Mouse (Mus musculus): ENCODE measurements at regions not wholly inside any gene's neighbourhood (a gene's known extent, or its start where the extent isn't known, plus 50 kb on each side); places are given as distances from the start of the nearest gene placed in this dataset.

DNA sequence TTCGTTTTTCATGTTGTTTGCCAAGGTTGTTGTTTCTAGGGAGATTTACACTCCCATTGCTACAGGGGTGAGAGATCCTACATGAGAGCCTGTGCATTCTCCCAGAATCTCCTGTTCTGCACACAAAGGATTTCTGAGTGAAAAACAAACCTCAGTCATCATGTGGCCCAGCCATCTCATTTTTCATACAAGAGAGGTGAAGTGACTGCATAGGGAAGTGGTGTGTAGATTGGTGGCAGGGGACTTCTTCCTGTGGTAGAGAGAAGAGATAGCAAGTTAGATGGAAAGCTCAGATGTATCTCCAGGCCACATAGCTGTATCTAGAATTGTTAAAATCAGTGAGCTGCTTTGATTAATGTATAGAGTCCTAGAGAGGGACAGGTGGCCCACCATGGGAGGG lies 72.9 kb upstream of the Mkln1 start:
- DNase-seq: no peak

DNA sequence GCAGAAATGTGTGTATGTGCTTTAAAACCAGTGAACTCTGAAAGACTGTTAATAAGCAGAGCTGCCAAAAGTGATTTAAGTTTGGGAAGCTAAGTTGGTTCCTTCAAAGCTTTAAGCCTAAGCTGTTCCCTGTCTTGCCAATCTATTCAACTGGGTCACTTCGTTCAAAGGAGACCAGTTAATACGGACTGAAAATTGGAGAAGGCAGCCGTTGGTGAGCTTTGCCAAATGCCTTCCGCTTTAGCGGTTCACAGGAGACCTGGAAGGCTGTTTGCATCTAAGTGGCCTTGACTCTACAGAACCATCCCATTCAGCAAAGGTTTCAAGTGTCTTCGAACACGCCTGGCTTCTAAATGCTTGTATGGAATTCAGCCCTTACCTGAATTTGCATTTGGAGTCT lies 68.2 kb upstream of the Mkln1 start:
- no peak for DNase-seq

DNA sequence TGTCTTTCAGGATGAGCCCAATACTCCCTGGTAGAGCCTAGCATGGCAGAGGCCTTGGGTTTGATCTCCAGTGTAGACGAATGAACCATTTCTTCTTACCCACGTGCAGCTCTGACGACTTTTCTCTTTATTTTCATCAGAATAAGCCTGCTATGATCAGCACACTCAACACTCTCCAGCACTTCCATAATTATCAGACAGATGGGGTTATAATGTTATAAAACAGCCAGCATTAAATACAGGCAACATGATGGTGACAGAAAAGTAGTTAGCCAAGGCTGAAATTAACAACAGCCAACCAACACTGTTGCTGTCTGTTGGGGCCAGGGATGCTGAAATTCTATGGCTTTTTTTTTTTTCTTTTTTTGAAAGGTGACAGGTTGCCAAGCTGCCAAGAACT lies 67.7 kb upstream of the Mkln1 start:
- no peak for DNase-seq

DNA sequence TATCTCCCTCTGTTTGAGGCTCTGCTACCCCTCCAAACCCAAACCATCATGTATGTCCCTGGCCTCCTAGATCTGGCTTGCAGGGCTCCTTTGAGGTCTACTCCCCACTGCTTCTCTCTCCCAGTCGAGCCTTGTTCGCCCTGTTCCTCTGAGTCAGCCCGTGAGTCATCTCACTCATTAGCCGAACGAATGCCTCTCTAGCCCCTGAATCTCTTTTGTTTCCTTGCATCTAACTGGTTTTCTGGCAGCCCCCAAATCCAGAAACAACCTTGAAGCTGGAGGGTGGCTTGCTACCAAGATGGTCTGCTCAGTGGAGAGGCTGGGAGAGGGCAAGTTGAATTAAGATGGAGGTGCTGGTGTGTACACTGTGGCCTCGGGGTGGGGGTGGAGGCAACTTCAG lies 66.3 kb upstream of the Mkln1 start:
- no peak for DNase-seq

DNA sequence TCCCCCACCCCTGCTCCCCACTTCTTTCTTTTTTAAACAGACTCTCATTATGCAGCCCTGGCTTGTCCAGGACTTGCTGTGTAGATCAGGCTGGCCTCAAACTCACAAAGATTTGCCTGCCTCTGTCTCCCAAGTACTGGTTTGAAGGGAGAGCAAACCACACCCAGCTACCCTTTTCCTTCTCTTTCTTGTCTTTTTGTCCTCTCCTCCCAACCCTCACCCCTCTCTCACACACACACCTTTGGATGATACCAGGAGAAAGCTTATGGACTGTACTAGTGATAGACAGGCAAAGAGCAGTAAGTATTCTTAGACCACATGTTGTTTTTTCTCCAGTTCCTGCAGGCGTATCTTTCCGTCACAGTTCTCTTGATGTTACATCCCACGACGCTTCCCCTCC lies 65.8 kb upstream of the Mkln1 start:
- no peak for DNase-seq

DNA sequence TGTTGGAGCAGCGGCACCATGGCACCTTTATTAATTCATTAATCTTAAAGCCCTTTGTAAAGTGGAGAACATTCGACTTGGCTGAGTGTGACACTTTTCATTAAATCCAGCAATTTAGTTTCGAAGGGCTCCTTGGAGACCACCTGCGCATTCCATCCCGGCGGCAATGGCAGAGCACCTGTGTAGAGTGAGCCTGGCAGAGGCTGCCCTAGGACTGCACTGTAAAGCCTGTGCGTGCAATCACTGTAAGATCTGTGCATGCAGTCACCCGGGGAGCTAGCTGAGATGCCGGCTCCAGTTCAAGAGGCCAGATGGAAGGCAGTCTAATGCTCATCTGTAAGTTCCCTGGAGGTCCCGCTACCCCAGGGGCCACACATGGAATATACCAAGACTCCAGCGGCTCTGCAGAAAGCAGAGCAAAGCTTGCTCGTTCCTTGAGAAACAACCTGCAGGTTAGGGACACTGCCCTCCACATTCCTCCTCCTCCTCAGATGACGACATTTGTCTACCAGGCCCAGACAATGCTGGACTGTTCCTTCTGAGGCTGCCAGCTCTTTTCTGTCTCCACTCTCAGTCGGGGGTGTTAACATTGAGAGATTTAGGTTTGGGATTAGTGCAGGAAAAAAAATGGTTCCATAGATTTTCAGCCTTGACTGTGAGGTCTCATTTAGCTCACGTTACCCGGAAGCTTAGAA lies 65.2 kb upstream of the Mkln1 start:
- no peak for DNase-seq

DNA sequence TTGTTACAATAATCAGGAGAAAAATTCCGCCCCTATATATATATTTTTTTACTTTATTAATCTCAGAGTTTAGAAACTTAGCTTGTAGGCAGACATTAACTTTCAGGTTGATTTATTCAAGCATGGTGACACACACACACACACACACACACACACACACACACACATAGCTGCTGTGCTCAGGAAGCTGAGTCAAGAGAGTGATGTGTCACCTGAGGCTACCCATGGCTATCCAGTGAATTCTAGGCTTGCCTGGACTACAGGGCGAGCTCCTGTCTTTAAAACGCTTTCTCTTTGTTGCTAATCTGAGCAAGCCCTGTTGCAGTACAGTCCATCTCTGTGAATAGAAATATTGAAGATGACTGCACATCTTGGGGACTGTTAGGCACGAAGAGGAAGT lies 64.4 kb upstream of the Mkln1 start:
- DNase-seq: no peak

DNA sequence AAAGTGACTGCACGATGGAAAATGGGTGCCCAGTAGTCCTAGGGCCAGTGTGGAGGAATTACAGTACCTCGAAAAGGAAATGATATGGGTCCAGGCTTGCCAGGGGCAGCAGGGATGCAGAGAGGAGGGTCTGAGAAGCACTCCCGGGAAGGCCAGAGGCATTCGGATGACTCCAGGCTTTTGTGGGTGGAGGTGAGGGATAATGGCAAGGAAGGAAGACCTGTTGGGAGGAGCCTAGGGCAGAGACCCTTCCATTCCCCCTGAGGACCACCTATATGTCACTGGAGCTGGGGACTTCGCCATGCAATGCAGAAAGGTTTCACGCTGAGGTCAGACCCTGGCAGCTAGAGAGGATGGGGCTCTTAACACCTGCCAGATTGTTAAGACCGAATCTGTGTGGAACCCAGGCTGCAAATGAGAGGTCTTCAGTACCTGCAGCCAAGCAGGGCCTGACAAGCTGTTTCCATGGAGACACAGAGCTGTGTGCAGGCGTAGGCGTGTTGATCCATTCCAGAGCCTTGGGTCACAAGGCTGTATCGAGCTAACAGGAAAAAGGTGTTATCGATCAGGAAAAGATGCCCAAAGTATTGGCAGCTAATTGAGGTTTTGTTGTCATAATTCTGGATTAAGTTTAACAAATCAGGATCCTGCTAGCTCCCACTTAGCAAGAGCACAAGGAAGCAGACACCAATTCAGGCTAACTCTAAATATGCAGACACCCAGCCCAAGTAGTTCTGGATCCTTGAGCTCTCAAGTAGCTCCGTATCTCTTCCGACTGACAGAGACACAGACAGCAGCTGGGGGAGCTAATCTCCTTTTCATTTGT lies 59.2 kb upstream of the Mkln1 start:
- no peak for DNase-seq

DNA sequence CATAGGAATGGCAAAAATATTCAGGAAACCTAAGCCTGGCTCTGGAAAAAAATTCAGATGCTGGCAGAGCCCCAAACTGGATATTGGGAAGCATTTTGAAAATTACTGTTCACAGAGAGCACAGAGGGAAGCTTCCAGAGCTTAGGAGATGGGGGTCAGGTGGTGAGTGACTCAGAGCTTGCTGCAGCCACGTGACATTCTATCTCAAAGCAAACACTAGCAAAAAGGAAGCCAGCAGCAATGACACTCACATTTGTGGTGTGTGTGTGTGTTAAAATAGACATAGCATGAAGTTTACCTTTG lies 58.6 kb upstream of the Mkln1 start:
- peak; percentile 26 for DNase-seq

DNA sequence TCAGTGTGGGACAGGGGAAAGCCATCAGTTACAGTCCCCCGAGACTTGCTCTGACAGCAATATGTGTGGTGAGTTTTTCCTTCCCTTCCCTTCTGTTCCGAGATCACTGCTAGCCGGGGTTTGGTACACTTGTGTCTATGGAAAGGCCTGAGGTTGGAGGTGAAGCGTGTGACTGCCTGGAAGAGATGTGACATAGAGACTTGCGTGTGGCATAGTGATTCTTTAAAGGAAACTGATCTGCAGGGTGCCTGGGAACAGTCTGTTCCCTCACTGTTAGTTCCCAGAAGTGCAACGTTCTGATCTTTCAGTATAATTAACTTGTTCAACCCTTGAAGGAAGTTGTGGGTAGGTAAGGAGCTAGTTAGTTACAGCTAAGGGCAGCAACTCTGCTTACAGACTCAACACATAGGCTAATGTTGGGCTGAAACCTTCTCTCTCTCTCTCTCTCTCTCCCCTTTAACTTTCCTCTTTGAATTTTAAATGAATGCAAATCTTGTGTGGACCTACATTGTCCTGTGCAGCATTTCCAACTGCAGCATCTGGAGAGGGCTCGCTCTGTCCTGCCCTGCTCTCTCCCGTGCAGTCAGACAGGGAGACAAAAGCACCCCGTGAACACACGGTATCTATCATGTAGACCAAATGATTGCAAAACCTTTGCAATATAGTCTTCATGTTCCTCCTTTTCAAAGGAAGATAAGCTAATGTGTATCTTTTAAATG lies 53.0 kb upstream of the Mkln1 start:
- DNase-seq: no peak

DNA sequence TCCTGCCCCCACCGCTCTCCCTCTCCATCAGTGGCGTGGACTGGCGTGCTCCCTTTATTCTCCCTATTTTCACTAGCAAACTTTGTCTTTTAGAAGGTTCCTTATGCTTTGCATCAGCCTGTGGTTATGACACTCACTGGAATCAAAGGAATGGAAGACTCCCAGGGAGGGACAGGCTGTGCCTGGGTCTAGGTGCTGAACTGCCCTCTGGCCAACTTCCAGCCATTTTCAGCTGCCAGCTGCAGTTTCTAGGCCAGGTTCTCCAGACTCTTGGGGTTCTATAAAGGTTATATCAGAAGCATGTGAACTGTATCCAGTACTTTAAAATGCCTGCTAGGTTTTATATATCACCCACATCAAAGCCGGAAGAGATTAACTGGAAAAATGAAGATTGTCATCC lies 50.2 kb upstream of the Mkln1 start:
- no peak for DNase-seq

Data from lung, postnatal 36 days (tissue).